Mouse (Mus musculus) cerebellum, adult 9-10 months (tissue): ENCODE measurements around the gene Igfbp2.

Source experiments
- DNase-seq: peaks from one replicate; pipeline ENCODE4 v3.0.0; 2022

Igfbp2 gene

GRCm38 (mm10) chr1:72815616-72816015 is 8.7 kb upstream of the Igfbp2 start:
- DNase-seq, result no peak

DNA sequence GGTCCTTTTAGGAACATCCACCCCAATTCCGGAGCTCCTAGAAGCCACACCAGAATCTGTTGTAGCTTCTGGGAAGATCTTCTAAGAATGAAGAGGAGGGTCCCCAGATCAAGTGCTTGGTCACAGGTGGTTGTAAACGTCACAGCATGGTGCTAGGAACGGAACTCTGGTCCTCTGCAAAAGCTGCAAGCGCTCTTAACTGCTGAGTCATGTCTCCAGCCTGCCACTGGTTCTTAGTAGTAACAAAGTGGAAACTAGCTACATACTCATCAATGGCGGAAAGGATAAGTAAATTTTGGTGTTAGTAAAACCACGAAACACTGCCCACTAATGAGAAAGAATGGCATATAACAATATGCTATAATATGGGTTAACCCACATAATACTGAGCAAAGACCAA is 4.3 kb upstream of the Igfbp2 start:
- no peak for DNase-seq

DNA sequence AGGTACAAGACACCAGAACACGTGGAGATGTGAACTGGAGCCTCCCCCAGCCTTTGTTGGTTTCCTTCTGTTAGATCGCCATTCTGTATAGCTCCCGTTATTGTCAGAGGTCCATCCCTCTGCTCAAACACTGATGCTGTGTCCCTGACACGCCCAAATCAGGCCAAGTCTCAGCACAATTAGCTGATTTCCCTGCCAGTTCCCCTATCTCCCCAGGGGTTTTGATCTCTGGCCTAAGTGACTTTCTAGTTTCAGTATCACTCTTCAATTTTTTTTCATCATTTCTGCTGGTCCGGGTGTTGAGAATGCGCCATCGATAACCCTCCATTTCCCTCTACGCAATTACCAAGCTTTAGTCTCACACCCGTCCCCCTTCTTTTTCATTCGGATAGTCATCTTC is 1.4 kb upstream of the Igfbp2 start:
- DNase-seq, result no peak

- DNase-seq, result no peak
These were observed 401 bp downstream of the Igfbp2 start for GRCm38 (mm10) chr1:72824707-72825101.

DNA sequence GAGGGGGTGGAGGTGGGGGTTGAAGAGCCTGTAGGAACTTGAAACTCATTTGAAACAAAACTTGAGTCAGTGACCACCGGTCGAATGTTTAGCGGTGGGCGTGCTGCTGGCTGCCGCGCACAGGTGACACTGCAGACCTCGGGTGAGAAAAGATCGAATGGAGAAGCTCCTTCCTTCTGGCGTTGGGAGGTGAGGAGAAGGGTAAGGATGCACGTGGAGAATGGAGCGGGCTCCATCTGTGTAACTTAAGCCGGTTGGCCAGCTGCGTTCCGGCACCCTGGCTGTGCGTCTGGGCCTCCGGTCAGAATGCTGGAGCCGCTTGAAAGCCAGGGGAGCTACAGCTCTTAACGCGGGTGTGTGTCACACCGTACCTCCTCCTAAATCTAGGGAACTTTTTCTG is 983 bp downstream of the Igfbp2 start:
- DNase-seq, result no peak

DNA sequence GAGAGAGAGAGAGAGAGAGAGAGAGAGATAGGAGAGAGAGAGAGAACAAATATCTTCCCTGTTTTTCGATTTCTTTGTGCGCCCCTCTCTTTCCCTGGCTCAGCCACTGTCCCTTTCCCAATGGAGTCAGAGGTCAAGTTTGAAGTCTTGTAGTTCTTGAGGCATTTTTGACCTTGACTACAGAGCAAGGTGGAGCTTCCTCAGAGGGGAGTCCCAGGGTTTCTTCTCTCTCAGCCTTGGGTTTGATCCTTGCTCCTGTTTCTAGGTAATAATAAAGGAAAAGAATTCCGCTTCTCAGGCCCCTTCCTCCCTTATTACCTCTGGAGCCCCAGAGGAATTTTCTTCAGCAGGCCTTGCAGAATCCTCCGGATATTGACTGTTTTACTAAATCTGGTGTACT is 1.6 kb downstream of the Igfbp2 start:
- no peak for DNase-seq

DNA sequence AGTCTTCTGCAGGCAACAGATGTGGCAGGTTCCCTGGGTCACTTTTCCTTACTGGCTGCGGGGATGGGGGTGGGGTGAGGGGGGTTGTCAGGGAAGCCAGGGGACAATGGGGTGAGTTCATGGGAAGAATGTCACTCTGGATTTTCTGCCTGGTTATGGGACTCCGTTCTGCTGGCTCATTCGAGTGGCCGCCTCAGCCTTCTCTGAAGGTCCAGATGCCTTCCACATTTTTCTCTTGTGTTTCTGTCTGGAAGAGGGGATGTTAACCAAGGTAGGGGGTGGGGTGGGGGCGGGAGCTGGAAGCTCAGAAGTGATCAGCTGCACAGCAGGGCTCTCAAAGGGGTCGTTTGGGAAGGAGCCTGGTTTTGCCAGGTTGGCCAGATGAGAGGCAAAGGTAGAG is 2.1 kb downstream of the Igfbp2 start:
- DNase-seq, result no peak

DNA sequence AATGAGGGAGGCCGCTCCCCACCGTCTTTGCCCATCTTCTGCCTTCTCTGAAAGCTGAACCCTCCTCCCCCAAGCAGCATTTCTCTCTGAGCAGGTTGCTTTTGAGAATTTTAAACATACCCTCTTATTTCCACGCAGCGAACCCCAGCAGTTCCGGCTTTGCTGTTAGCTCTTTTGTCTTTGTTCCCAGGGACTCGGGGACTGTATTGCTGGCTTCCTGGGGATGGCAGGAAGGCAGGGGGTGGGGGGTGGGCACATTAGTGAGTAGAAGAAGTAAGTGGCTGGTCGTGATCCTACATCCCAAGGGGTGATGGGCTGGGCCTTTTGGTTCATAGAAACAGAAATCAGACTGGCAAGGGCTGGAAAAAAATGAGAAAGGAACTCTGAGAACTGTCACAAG is 2.6 kb downstream of the Igfbp2 start:
- DNase-seq, result no peak

DNA sequence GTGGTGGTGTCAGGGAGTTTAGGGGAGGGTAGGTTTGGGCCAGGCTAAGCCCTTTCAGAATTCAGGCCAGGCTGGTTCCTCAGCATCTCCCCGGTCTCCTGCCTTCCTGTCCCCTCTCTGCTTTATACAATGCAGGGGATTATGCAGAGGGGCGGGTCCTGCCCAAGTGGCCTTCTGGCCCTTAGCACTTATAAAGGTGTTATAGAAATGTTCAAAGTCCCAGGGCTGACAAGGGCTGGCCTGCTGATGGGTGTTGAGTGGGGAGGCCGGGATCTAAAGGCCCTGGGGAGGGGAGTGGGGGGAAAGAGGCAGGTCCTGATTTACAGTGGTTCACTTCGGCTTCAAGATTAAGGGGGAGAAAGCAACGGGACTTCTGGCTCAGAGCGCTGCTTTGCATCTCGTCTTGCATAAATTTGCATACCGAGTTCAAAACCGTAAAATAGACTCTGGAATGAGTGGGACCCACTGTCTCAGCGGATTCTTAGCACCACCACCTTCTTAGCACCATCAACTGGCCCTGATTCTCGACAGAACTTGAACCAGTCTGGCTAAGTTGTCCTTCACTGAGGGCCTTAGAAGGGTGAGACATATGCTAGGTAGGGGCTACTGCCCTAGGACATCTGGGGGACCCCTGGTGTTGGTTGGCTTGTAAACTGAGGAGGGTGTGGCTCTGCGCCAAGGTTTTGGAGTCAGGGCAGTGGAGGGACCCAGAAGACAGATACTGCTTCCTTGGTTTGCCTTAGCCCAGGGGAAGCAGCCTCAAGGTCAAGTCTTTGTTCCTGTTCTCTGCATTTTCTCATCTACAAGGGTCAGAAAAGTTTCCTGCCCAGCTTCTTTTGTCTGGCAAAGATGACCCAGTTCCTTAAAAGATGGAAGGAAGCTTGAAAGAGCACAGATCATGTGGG is 3.4 kb downstream of the Igfbp2 start:
- no peak for DNase-seq

- DNase-seq, result no peak
These were observed 4.5 kb downstream of the Igfbp2 start for GRCm38 (mm10) chr1:72828843-72829242.

DNA sequence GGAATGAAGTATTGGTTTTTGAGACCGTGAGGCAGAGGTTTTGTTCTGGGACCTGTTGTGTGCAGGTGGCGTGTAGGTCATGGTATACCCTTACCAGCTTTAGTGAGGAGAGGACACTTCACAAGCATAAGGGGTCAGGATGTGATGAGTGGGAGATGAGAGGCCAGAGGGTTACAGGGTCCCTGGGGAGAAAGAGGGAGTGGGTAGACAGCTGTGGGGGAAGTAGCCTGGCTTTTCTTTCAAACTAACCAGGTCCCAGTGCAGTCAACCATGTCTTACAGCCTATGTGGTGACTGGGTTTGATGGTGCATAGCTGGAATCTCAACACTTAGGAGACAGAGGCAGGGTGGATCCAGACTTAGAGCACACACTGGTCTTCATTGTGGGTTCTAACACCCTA is 6.2 kb downstream of the Igfbp2 start:
- no peak for DNase-seq

DNA sequence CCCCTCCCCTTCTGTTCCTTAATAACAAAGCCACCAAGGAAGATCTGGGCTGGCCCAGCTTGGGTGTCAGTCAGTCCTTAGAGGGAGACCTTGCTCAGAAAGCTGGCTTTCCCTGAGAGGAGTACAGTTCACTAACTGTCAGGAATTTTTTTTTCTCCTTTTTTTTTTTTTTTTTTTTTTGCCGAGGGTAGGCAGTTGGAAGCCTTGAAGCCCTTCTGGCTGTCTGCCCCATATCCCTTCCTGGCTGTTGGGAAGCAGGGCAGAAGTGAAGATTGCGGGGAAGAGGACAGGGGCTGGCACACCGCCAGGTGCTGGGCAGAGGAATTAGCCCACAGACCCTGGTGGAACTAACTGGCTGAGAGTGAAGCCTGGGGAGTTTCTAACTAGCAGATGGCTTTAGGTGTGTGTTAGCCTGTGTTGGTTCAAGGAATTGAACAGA is 8.4 kb downstream of the Igfbp2 start:
- no peak for DNase-seq

DNA sequence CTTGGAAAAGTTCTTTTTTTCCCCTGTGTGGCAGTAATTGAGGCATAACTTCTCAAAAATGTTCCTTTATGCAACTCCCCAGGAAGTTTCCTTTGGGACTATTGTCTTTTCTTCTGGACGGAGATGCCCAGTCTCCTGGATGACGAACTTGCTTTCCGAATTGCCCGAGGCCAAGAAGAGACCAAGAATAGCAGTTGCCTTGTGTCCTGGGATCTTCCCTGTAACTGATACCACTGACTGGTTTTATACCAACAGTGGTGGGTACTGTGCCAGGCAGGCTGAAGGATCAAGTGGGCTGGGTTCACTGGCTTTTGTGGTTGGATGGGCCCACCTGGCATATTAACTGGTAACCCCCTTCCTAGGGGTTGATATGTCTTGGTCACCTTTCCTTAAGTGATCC is 9.3 kb downstream of the Igfbp2 start:
- DNase-seq, result no peak

GRCm38 (mm10) chr1:72839356-72839755 is 15.1 kb downstream of the Igfbp2 start:
- DNase-seq, result no peak

GRCm38 (mm10) chr1:72839791-72840190 is 15.5 kb downstream of the Igfbp2 start:
- no peak for DNase-seq

- no peak for DNase-seq
These were observed 18.6 kb downstream of the Igfbp2 start for GRCm38 (mm10) chr1:72842666-72843459.

DNA sequence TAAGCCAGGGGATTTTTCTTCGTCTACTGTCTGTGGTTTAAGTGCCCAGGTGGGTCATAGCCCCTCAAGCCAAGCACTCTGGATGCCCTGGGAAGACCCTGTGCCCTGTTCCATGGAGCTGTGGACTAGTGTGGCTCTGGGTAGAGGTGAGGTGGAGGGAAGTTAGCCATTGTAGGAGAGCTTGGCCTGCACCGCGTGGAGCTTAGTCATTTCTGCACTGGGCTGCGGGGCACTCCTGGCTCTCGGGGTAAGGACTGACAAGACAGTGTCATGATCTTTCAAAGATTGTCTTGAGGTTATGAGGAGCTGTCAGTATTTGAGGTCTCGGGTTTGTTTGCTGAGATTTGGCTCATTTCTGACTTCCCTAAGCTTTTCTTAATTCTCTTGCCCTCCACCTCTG is 20.4 kb downstream of the Igfbp2 start:
- DNase-seq, result no peak

DNA sequence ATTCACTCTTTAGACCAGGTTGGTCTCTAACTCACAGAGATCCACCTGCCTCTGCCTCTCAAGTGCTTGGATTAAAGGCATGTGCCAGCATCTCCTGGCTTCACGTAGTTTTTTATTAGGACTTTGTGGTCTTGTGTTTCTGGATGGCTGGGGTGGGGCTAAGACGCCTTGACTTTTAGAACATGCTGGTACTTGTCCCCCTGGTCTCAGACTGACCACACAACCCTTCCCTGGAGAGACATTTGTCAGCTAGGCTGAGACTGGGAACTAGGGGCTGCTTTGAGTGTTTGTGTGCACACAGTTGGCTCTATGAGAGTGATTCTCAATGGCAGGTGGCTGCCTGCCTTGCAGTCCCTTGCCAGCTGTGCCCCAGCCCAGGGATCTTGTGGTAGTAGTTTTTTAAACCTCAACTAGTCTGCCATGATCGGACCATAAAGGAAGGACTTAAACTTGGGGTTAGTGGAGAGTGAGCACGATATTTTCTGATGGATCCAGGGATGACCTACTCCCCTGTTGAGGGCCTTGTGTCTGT is 23.6 kb downstream of the Igfbp2 start:
- DNase-seq, result no peak

GRCm38 (mm10) chr1:72849037-72849436 is 24.7 kb downstream of the Igfbp2 start:
- no peak for DNase-seq

- DNase-seq, result no peak
These were observed 29.5 kb downstream of the Igfbp2 start for GRCm38 (mm10) chr1:72853759-72854158.

- DNase-seq, result peak; percentile 75
These were observed 30.3 kb downstream of the Igfbp2 start for GRCm38 (mm10) chr1:72854337-72855237.

GRCm38 (mm10) chr1:72855729-72856128 is 31.4 kb downstream of the Igfbp2 start:
- DNase-seq, result no peak
